Mouse (Mus musculus): ENCODE data around the gene Tmem186. TPM values are rescaled to one million over a fixed set of nuclear protein-coding genes. Genes with fewer than 3 reads are reported as not detected.

Gene Tmem186
- polyA plus RNA-seq (2016; fragmentation: Nextera tagmentation; extraction: Ambion mirVana), result 22.8 and 23.8 TPM in 2 replicates

- H3K9me3 ChIP-seq, result no peaks in the 10 kb centered on the region
- peak; percentile 86 for DNase-seq (ENCODE audit: low spot score)
- peak within 1 kb of the TSS; percentile 95 for H3K27ac ChIP-seq
- under 1% methylated on average over 59 of the region's 59 CpGs for WGBS
- peaks cover 45% of the 10 kb centered on the region for H3K36me3 ChIP-seq
- H3K4me3 ChIP-seq, result peak within 1 kb of the TSS; percentile 89
- no peaks in the 10 kb centered on the region for H3K27me3 ChIP-seq (ENCODE audit: insufficient read depth, poor library complexity, severe bottlenecking)
- H3K4me1 ChIP-seq (replicated peaks), result peaks cover 24% of the 10 kb centered on the region
These were observed at the start of gene Tmem186, which contains the start of gene Pmm2 for GRCm38 (mm10) chr16:8637217-8638051. Gene Tmem186 (minus strand): TSS chr16:8637712. Gene Pmm2 (plus strand): TSS chr16:8637674.

- WGBS, result 82% methylated on average over 11 of the region's 11 CpGs
- 0 out of 2 replicates have a peak overlapping the region, but pooled peaks have one; percentile 12 for H3K27ac ChIP-seq
These were observed 49.5 kb upstream of the Tmem186 start for GRCm38 (mm10) chr16:8686871-8687535.

GRCm38 (mm10) chr16:8686121-8686870, 48.8 kb upstream of the Tmem186 start:
- no peaks in the 10 kb centered on the region for H3K9me3 ChIP-seq
- H3K27me3 ChIP-seq (ENCODE audit: insufficient read depth, poor library complexity, severe bottlenecking), result no peaks in the 10 kb centered on the region
- 67% methylated on average over 7 of the region's 7 CpGs for WGBS
- H3K36me3 ChIP-seq, result peaks cover 82% of the 10 kb centered on the region
- H3K27ac ChIP-seq, result 0 out of 2 replicates have a peak overlapping the region, but pooled peaks have one; percentile 12
- H3K4me1 ChIP-seq (replicated peaks), result no peaks in the 10 kb centered on the region
- peak; percentile 69 for DNase-seq (ENCODE audit: low spot score)
- H3K4me3 ChIP-seq, result no peak overlapping the region

More at GRCm38 (mm10) chr16:8686871-8687535, 49.5 kb upstream of the Tmem186 start:
- Histone ChIP-seq H3K9me3 (no peaks in the 10 kb centered on the region), H3K4me3 (no peak overlapping the region), H3K36me3 (peaks cover 89% of the 10 kb centered on the region), H3K27me3 (ENCODE audit: insufficient read depth, poor library complexity, severe bottlenecking) (no peaks in the 10 kb centered on the region), H3K4me1 (replicated peaks) (no peaks in the 10 kb centered on the region)
- DNase-seq (ENCODE audit: low spot score), result no peak

GRCm38 (mm10) chr16:8685087-8685486, 47.6 kb upstream of the Tmem186 start:
- Histone ChIP-seq H3K27me3 (ENCODE audit: insufficient read depth, poor library complexity, severe bottlenecking) (no peaks in the 10 kb centered on the region), H3K4me3 (no peak overlapping the region), H3K4me1 (replicated peaks) (no peaks in the 10 kb centered on the region), H3K9me3 (no peaks in the 10 kb centered on the region), H3K27ac (no peak overlapping the region), H3K36me3 (peaks cover 73% of the 10 kb centered on the region)
- no peak for DNase-seq (ENCODE audit: low spot score)
- WGBS, result 89% methylated on average over 4 of the region's 4 CpGs

- Histone ChIP-seq H3K36me3 (peaks cover 32% of the 10 kb centered on the region; the same call in 1 of the 2 replicates), H3K9me3 (no peaks in the 10 kb centered on the region), H3K27ac (no peak within 1 kb of the TSS), H3K4me3 (no peak within 1 kb of the TSS), H3K27me3 (ENCODE audit: insufficient read depth, poor library complexity, severe bottlenecking) (no peaks in the 10 kb centered on the region), H3K4me1 (replicated peaks) (no peaks in the 10 kb centered on the region)
- DNase-seq (ENCODE audit: low spot score), result no peak
- 89% methylated on average over 5 of the region's 5 CpGs for WGBS
These were observed 43.0 kb upstream of the Tmem186 start, which contains the start of gene Gm5767 for GRCm38 (mm10) chr16:8680470-8680869. Gene Gm5767 (plus strand): TSS chr16:8680770.

GRCm38 (mm10) chr16:8679780-8680179, 42.3 kb upstream of the Tmem186 start:
- Histone ChIP-seq H3K27me3 (ENCODE audit: insufficient read depth, poor library complexity, severe bottlenecking) (no peaks in the 10 kb centered on the region), H3K4me1 (replicated peaks) (no peaks in the 10 kb centered on the region), H3K9me3 (no peaks in the 10 kb centered on the region), H3K4me3 (no peak overlapping the region), H3K36me3 (peaks cover 26% of the 10 kb centered on the region; the same call in 1 of the 2 replicates), H3K27ac (no peak overlapping the region)
- whole genome bisulfite sequencing, result 82% methylated on average over 3 of the region's 3 CpGs
- DNase-seq (ENCODE audit: low spot score), result no peak

- Histone ChIP-seq H3K4me3 (no peak overlapping the region), H3K9me3 (no peaks in the 10 kb centered on the region), H3K36me3 (peaks cover 15% of the 10 kb centered on the region; the same call in 1 of the 2 replicates), H3K27ac (no peak overlapping the region), H3K27me3 (ENCODE audit: insufficient read depth, poor library complexity, severe bottlenecking) (peaks cover 5% of the 10 kb centered on the region), H3K4me1 (replicated peaks) (no peaks in the 10 kb centered on the region)
- no peak for DNase-seq (ENCODE audit: low spot score)
- WGBS, result 86% methylated on average over 4 of the region's 4 CpGs
These were observed 41.2 kb upstream of the Tmem186 start for GRCm38 (mm10) chr16:8678676-8679075.

- 0 out of 2 replicates have a peak, but pooled peaks cover 8% of the 10 kb centered on the region for H3K36me3 ChIP-seq
- H3K4me3 ChIP-seq, result no peak overlapping the region
- DNase-seq (ENCODE audit: low spot score), result no peak
- no peak overlapping the region for H3K27ac ChIP-seq
- no peaks in the 10 kb centered on the region for H3K9me3 ChIP-seq
- H3K27me3 ChIP-seq (ENCODE audit: insufficient read depth, poor library complexity, severe bottlenecking), result peaks cover 11% of the 10 kb centered on the region
- no peaks in the 10 kb centered on the region for H3K4me1 ChIP-seq (replicated peaks)
- 65% methylated on average over 5 of the region's 5 CpGs for WGBS
These were observed 40.5 kb upstream of the Tmem186 start for GRCm38 (mm10) chr16:8678035-8678434.

GRCm38 (mm10) chr16:8676800-8677199, 39.3 kb upstream of the Tmem186 start:
- Histone ChIP-seq H3K36me3 (0 out of 2 replicates have a peak, but pooled peaks cover 3% of the 10 kb centered on the region), H3K9me3 (no peaks in the 10 kb centered on the region), H3K4me3 (no peak overlapping the region), H3K4me1 (replicated peaks) (peaks cover 5% of the 10 kb centered on the region; the same call in 1 of the 2 replicates), H3K27ac (no peak overlapping the region), H3K27me3 (ENCODE audit: insufficient read depth, poor library complexity, severe bottlenecking) (peaks cover 17% of the 10 kb centered on the region)
- 48% methylated on average over 4 of the region's 4 CpGs for WGBS
- DNase-seq (ENCODE audit: low spot score), result peak; percentile 38

GRCm38 (mm10) chr16:8676228-8676627, 38.7 kb upstream of the Tmem186 start:
- Histone ChIP-seq H3K36me3 (0 out of 2 replicates have a peak, but pooled peaks cover 3% of the 10 kb centered on the region), H3K4me1 (replicated peaks) (peaks cover 11% of the 10 kb centered on the region; the same call in 1 of the 2 replicates), H3K9me3 (no peaks in the 10 kb centered on the region), H3K27ac (no peak overlapping the region), H3K27me3 (ENCODE audit: insufficient read depth, poor library complexity, severe bottlenecking) (peaks cover 17% of the 10 kb centered on the region), H3K4me3 (no peak overlapping the region)
- 79% methylated on average over 2 of the region's 2 CpGs for WGBS
- no peak for DNase-seq (ENCODE audit: low spot score)

GRCm38 (mm10) chr16:8675559-8675958, 38.0 kb upstream of the Tmem186 start:
- H3K4me3 ChIP-seq, result no peak overlapping the region
- peaks cover 17% of the 10 kb centered on the region for H3K27me3 ChIP-seq (ENCODE audit: insufficient read depth, poor library complexity, severe bottlenecking)
- no peak overlapping the region for H3K27ac ChIP-seq
- no peaks in the 10 kb centered on the region for H3K9me3 ChIP-seq
- 84% methylated on average over 8 of the region's 8 CpGs for WGBS
- H3K36me3 ChIP-seq, result 0 out of 2 replicates have a peak, but pooled peaks cover 3% of the 10 kb centered on the region
- peaks cover 17% of the 10 kb centered on the region for H3K4me1 ChIP-seq (replicated peaks)
- no peak for DNase-seq (ENCODE audit: low spot score)

- Histone ChIP-seq H3K27me3 (ENCODE audit: insufficient read depth, poor library complexity, severe bottlenecking) (peaks cover 17% of the 10 kb centered on the region), H3K4me1 (replicated peaks) (peaks cover 31% of the 10 kb centered on the region), H3K4me3 (no peak overlapping the region), H3K36me3 (0 out of 2 replicates have a peak, but pooled peaks cover 3% of the 10 kb centered on the region), H3K27ac (no peak overlapping the region), H3K9me3 (no peaks in the 10 kb centered on the region)
- peak; percentile 68 for DNase-seq (ENCODE audit: low spot score)
- WGBS, result 5% methylated on average over 8 of the region's 8 CpGs
These were observed 36.7 kb upstream of the Tmem186 start for GRCm38 (mm10) chr16:8674165-8674564.
